Mouse (Mus musculus) lung, postnatal 25 days (tissue): Measurements from ENCODE around the gene Cux1.

Experiments used
- DNase-seq: peaks from one replicate; pipeline ENCODE4 v3.0.0; 2022; ENCODE audit warnings: low spot score

The Cux1 gene

GRCm38 (mm10) chr5:136566812-136567175 is 496 bp downstream of the Cux1 start:
- no peak for DNase-seq

DNA sequence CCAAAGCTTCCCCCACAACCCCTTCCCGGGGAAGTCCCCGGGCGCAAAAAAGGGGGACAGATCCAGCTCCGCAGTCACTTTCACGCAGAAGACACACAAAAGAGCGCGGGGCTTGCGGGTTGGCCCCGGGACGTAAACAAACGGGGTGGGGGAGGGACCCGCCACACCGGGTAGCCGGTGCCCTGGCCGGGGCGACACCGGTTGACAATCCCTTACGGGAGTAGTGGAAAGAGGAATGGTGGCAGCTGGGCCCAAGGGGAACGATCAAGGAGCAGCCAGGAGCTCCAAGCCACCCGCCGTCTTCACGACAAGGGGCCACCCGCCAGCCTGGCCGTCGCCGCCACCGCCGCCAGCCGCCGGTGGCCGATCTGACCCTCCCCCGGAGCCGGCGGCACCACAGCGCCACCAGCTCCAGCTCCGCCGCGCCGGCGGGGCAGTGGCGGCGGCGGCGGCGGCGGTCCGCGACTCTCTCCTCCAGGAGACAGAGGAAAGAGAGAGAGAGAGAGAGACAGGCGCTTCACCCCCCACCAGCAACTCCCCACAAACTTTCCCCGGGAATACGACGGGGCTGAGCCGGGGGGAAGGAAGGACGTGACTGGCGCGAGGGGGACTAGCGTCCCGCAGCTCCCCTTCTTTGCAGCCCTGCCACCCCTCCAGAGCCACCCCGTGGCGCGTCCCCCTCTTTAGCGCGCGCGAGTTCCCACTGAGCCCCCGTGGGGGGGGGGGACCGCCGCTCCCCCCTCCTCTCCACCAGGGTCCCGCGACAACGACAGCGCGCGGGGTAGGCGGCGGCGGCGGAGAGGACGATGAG is 1.1 kb downstream of the Cux1 start:
- peak; percentile 58 for DNase-seq

- DNase-seq = no peak
Measured at GRCm38 (mm10) chr5:136565311-136565811, 1.9 kb downstream of the Cux1 start.

- DNase-seq = no peak
Measured at GRCm38 (mm10) chr5:136564613-136565299, 2.5 kb downstream of the Cux1 start.

DNA sequence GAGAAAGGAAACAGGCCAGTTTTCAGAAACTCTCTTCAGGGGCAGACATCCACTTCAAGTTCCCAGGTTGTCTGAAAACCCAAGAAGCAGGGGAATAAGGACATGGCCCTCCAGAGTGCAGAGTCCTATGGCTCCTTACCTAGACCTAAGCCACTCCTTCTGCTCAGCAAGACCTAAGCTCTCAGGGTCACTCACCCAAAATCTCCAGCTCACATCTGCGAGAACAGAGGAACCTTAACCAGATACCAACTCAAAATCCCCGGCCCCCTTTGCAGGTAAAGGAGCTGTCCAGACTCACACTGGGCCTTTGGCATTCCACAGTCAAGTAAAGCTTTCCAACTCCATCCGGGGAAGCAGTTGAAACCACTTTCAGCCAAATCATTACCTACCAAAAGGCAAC is 3.3 kb downstream of the Cux1 start:
- DNase-seq = no peak

DNA sequence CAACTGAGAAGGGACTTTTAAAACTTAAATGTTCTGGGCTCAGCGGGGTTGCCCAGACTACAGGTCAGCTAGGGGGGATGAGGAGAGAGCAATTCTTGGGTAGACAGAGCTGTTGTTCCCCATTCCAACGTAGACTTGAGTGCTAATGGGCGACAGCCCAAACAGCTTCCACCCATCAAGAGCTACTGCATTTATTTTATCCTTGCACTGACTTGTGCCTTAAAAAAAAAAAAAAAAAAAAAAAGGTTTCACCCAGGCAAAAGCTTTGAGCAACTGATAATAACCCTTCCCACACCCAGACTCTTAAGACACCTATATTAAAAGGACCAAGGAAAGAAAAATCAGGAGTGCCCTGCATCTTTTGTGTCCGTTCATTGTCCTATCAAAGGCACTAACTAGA is 4.2 kb downstream of the Cux1 start:
- DNase-seq = no peak

DNA sequence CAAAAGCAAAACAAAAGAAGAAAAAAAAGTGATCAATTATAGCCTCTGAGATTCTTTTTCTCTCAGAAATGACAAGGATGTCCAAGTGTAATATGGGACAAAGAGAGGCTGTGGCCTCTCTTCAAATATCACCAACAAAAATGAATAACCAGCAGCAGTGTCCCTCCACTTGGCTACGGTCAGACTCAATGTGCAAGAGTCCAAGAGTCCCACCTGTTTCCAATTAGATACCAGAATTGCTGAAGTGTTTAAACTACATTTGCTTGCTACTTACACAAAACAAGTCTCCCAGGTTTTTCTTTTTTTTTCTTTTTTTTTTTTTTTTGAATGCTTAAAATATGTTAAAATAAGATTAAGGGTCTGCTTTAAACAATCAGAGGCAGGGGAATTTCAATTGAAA is 5.1 kb downstream of the Cux1 start:
- no peak for DNase-seq

GRCm38 (mm10) chr5:136561641-136562040 is 5.6 kb downstream of the Cux1 start:
- DNase-seq = no peak

DNA sequence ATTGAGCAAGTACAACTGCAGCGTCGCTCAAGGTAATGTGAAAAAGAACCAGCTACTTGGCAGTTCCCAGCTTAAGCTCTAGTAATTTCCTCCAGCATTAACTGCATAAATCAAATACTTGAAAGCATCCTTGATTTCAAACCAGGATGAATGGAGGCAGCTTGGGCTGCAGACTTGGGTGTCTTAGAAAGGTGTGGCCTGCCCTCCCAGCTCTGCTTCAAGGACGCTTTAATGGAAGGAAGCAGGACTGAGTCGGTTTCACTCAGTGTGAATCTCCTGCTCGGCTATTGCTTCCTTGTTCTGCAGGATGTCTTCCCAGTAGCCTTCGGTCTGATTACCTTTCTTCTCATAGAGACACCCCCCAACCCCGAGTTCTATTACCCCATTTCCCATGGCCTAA is 6.6 kb downstream of the Cux1 start:
- DNase-seq = no peak

- DNase-seq = no peak
Measured at GRCm38 (mm10) chr5:136557446-136557845, 9.8 kb downstream of the Cux1 start.

DNA sequence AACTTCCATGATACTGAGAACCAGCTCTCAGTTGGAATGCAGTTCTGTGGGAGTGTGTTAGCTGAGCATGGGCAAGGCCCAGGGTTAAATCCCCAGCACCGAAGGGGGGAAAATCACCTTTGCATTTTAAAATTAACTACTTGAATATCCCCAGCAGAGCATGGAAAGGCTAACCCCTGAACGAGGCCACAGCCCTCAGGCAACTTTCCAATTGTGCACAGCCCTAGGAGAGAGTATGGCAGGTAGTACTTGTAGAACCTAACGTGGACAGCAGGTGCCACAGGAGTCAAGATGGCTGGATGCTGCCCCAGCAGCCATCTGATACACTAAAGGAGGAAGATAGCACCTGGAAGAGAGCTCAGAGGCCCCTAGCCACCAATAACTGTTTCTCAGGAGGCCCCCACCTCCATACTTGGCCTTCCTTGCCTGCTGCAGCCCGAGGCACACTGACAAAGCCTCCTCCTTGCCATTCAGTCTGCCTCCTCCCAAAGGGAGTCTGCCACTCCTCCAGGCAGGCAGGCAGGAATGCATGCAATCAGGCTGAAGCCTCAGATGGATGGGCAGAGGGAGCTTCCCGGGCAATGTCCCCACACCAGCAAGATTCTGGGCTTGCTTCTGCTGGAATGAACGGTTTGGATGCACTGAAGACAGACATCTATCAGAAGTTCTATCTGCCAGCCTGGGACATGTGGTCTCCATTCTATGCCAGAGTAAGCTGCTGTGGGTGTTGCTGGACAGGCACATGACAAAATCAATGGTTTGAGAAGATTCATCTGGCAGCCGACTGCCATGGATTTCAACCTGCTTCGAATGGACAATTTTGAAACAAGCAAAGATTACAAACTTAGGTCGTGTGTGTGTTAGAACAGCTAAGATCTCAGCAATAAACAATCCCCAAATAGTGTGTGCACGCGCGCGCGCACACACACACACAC is 10.7 kb downstream of the Cux1 start:
- DNase-seq = no peak

GRCm38 (mm10) chr5:136555703-136556102 is 11.6 kb downstream of the Cux1 start:
- peak; percentile 74 for DNase-seq

- DNase-seq = no peak
Measured at GRCm38 (mm10) chr5:136552832-136553231, 14.5 kb downstream of the Cux1 start.

DNA sequence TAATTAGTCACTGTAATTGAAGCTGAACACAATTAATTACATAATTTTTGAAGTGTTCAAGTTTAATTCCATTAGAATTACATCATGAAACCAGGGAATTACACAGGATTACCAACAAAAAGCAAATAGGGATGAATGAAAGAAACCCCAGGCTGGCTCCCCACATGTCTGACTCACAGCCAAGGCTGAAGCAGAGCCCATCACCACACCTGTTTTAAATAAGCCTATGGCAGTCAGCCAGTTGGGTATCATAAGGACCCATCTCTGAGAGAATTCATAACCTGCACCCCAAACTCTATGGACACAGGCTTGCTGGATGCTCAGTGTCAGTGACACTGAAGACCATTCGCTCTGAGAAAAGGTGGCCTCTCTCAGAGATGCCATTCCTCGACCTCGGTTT is 15.2 kb downstream of the Cux1 start:
- no peak for DNase-seq

DNA sequence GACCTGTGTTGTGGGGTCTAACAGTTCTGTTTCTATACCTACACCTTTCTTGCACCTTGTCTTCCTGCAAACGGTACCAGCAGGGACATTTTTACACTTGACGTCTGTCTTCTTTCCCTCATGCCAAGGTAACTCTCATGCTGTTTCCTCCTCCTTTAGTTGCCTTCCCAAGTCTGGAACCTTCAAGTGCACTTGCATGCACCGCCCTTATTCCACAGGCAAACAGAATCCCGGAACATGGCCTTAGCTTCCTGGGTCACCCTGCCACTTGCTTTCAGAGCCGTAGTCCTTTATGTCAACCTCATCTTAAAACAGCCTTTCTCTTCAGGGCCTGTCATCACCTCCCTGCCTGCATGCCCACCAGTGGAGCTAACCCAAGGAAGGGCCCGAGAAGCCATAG is 15.7 kb downstream of the Cux1 start:
- DNase-seq = peak; percentile 75

DNA sequence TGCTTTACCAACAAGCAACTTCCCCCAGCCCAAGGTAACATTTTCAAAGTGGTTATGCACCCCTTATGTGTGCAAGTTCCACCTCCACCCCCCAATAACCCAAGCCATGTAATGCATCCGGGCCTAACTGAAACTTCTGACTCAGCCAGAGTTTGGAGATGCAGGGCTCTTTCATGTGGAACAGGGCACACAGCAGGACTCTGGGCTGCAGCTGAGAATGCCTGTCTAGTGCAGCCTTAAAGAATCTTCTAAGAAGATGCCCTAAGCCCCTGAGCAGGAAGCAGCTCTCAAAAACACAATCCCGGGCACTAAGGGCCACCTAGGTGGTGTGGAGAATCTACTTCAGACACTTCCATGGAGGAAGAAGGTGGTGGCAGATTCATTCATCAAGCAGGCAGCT is 16.6 kb downstream of the Cux1 start:
- no peak for DNase-seq

- no peak for DNase-seq
Measured at GRCm38 (mm10) chr5:136548776-136549175, 18.5 kb downstream of the Cux1 start.

GRCm38 (mm10) chr5:136545061-136545460 is 22.2 kb downstream of the Cux1 start:
- DNase-seq = no peak

DNA sequence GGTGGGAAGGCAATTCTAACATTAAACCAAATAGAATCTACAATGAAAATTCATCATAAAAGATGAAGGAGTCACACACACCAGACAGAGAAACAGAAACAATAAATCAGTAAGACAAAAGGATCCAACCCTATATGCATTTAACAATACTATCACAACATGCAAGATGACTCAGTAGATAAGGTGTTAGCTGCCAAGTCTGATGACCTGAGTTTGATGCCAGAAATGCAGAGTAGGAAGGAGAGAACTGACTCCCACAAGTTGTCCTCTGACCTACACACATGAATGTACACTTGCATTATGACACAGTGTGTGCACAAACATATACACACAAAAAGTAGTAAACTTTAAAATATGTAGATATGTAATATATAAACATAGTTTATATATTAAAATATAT is 24.1 kb downstream of the Cux1 start:
- DNase-seq = no peak

DNA sequence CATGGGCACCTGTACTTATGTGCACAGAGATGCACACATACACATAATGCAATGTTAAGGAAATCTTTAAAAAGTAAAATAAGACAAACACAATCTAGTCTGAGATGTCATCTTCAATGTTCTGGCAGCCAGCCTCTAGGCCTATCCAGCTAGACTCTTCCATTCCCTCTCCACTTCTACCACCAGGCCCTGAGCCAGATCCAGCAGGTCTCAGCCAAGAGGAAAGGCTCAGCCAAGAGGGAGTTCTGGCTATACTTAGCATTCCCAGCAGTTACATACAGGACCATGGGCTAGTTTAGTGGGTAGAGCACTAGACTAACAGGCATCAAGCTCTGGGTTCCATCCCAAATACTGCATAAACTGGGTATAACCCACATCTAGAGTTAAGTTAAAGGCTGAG is 26.3 kb downstream of the Cux1 start:
- DNase-seq = peak; percentile 65

GRCm38 (mm10) chr5:136540055-136540838 is 27.0 kb downstream of the Cux1 start:
- no peak for DNase-seq

- no peak for DNase-seq
Measured at GRCm38 (mm10) chr5:136536753-136537152, 30.5 kb downstream of the Cux1 start.
